Mouse (Mus musculus) olfactory bulb, adult 2 months (tissue): ENCODE measurements around the gene Utp15.

Experiments used
- CTCF ChIP-seq: fragments of 200-500 bp; IDR thresholded peaks from 2 replicates; pipeline ENCODE4 v1.5.1; 2012; ENCODE audit warnings: low read depth, mild to moderate bottlenecking, low read length, moderate library complexity; ENCODE audit not compliant: insufficient read depth
- POLR2A ChIP-seq: fragments of 200-500 bp; IDR thresholded peaks from 2 replicates; pipeline ENCODE4 v1.6.1; 2012; ENCODE audit warnings: mild to moderate bottlenecking, low read depth, low read length, moderate library complexity; ENCODE audit not compliant: insufficient read depth

- TF ChIP-seq CTCF (no peak), POLR2A (no peak)
Measured at GRCm38 (mm10) chr13:98308724-98309123, 45.9 kb upstream of the Utp15 start.
